Mouse (Mus musculus) gastrocnemius, postnatal 36 days (tissue): Measurements from ENCODE around the gene Olfr610. TPM values are rescaled to one million over a fixed set of nuclear protein-coding genes. Genes with fewer than 3 reads are reported as not detected.
"Not testable (repeated sequence)": the region's sequence is repeated elsewhere in the genome, so short reads cannot be mapped to it uniquely, and the experiment has no call there.

Source experiments
- DNase-seq, 2 experiments: peaks; one replicate each; pipeline ENCODE4 v3.0.0; 2022
- intact Hi-C: fragments of 180-260 bp; cut with DNase I; formaldehyde crosslinking; loops from one replicate; pipeline ENCODE4 v1.15.1; 2025
- long read RNA-seq, 2 experiments: library from polyadenylated mRNA; stranded (forward); transcript quantifications; one replicate each; pipeline ENCODE4 v2.0.0; 2021
- total RNA-seq, 2 experiments: library from RNA; stranded (reverse); gene quantifications; 2 replicates each; pipeline ENCODE4 v1.2.3; 2021

Gene Olfr610
- total RNA-seq: not detected
- long read RNA-seq, experiment 1: 0 reads
- long read RNA-seq, experiment 2: 0 reads

DNA sequence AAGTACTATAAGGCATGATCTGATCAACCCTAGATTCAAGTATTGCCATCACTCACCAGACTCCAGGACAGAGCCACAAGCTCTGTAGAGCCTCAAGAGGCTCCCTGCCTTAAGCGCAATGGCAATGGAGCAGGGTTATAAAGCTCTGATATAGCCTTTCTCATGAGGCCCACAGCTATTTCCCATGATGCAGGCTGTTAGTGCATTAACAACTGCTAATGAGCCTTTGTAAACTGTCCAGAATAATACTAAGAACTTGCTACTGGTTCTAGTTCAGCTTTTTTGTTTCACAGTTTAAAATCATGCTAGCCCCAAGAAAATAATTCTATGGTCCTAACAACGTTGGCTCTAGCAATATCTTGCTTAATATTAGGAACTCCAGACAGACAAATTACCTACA lies at the start of gene Olfr610:
Olfr610 (minus strand) TSS at position 101 of the 400 bp plus-strand sequence.
- intact Hi-C loops: no loop called here

DNA sequence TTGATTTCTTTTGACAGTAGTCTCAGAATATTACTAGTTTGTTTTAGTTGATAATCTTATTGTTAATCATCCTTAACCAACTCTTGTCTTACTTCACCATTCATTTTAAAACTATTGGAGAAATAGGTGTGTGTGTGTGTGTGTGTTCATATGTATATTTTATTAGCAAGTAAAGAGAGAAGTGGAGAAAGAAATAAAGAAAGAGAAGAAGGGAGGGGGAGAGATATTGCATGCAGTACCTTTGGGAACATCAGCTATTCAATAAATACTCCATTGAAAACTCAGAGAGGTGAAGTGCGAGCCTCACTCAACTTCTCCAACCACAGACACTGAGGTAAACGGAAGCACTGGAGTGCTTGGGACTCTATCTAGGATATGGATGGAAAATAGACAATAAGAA lies 43.9 kb upstream of the Olfr610 start, which contains the start of gene Olfr615:
Olfr615 (plus strand) TSS at position 301 of the 400 bp plus-strand sequence.
- DNase-seq: no peak
- intact Hi-C loops: no loop called here

More for the DNA sequence above, at the start of gene Olfr610:
- DNase-seq: no peak

DNA sequence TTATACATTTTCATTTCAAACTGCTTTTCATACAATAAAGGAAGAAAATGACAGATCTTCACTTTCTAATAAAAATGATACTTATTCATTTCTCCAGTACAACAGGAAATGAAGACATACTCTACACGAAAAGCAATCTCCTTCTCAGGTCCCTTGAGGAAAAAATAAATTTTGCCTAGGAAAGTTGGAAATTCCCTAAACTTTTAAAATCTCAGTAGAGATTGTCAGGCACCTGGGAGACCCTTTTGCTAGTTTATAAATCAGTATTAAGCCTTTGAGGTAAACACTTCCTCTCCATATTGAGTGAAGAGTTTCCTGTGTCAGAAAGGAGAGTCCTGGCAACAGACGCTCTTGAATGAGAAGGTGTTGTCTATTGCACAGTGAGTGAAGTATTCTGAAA lies 35.9 kb upstream of the Olfr610 start, which contains the start of gene Olfr613:
Olfr613 (plus strand) TSS at position 301 of the 400 bp plus-strand sequence.
- intact Hi-C loops: no loop called here
- DNase-seq: no peak

DNA sequence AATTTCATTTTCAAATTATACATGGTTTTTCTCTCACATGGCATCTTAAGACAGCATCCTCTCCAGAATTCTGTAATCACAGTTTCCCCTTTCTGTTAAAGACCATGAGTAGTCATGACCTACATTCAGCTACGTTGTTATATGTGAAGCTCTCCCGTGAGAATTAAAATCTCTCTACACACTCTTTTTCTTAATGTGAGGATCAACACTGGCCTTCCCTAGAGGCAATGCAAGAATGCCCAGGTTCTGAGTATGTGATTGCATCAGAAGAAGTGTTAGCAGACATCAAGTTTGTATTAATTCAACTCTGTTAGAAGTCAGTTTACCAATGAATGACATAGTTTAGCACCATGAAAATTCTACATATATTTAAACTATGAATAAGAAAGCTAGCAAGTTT lies 30.7 kb upstream of the Olfr610 start, which contains the start of gene Olfr612:
Olfr612 (minus strand) TSS at position 101 of the 400 bp plus-strand sequence.
- intact Hi-C loops, DNase-seq: not testable (repeated sequence)

DNA sequence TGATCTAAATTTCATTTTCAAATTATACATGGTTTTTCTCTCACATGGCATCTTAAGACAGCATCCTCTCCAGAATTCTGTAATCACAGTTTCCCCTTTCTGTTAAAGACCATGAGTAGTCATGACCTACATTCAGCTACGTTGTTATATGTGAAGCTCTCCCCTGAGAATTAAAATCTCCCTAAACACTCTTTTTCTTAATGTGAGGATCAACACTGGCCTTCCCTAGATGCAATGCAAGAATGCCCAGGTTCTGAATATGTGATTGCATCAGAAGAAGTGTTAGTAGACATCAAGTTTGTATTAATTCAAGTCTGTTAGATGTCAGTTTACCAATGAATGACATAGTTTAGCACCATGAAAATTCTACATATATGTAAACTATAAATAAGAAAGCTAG lies 8.8 kb upstream of the Olfr610 start, which contains the start of gene Olfr611:
Olfr611 (minus strand) TSS at position 101 of the 400 bp plus-strand sequence.
- intact Hi-C loops, DNase-seq: not testable (repeated sequence)

DNA sequence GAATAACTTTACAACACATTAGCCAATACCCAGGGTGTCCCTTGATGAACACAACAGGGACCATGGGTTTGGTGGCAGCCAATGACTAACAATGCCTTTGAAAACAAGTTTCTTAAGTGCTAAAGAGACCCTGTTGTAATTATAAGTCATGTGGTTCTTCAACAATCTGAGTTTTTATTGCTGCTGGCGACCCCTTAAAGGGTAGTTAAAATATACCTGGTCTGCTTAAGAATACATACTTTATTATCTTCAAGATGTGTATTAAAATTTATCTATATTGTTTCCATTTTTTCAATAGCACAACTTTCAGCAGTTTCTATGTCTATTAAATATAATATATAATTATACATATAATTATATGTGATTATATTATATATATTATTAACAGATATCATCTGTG lies 14.0 kb downstream of the Olfr610 start, which contains the start of gene Olfr609:
Olfr609 (minus strand) TSS at position 101 of the 400 bp plus-strand sequence.
- no peak for DNase-seq
- intact Hi-C loops: no loop called here

DNA sequence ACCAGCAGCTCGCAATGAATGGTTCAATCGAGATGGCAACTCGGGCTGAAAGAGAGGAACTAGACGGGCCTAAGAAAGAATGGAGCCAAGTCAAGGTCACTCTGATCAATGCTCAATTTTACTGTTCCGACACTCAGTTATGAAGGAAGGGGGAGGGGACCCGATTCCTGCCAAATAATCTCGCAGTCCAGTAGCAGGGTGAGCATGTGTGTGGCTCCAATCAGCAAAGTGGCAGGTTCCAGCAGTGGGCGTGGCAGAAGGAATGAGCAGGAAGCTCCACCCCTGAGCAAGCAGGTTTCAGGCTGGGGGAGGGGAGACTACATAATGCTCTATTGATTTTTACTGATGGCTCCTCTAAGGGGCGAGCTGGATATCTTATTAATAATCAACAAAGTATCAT lies 34.8 kb downstream of the Olfr610 start:
- not testable (repeated sequence) for DNase-seq

DNA sequence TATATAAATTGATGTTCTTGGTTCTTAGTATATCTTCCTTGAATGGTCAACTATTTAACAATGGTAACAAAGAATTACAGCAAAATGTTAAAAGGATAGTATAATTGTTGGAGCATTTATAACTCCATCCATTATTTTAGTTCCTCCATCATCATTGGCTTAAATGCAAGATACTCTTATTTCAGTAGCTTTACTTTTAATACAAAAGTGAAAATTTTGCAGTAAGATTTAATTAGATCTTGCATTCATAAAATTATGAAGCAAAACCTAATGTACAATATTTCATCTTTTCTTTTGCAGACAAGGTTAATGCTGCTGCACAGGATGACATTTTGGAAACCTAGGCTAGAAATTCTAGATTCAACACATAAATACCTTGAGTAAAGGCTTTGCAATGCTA lies 42.3 kb downstream of the Olfr610 start, which contains the start of gene Olfr608:
Olfr608 (plus strand) TSS at position 301 of the 400 bp plus-strand sequence.
- intact Hi-C loops: no loop called here
- no peak for DNase-seq

More for the DNA sequence above, 34.8 kb downstream of the Olfr610 start:
- intact Hi-C loops: not testable (repeated sequence)

DNA sequence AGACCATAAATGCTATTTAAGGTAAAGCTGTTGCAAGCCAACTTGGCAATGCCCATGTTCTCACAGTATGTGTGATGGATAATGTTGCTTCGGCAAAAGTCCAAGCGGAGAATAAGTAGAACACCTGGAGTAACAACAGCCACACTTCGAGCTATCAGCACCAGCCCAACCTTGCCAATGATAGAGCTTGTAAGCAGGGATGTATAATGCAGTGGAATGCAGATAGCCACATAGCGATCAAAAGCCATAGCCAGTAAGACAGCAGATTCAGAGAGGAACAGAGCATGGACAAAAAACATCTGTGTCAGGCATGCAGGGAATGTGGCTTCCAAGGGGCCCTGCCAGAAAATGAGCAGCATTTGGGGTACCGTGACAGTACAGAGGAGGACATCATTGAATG lies 51.3 kb downstream of the Olfr610 start:
- intact Hi-C loops: no loop called here
- DNase-seq: no peak

Other genes starting within 250 kb of the Olfr610 start
- gene Olfr596, start 206.5 kb downstream of the Olfr610 start, total RNA-seq: not detected
- not detected for gene Olfr597, start 195.8 kb downstream of the Olfr610 start, total RNA-seq
- gene Olfr598, start 188.6 kb downstream of the Olfr610 start, total RNA-seq: not detected
- gene Olfr599, start 176.2 kb downstream of the Olfr610 start, total RNA-seq: not detected
- gene Olfr600, start 162.5 kb downstream of the Olfr610 start, total RNA-seq: not detected
- not detected for gene Olfr601, start 149.5 kb downstream of the Olfr610 start, total RNA-seq
- not detected for gene Olfr603, start 125.9 kb downstream of the Olfr610 start, total RNA-seq
- not detected for gene Usp17lc, start 97.0 kb downstream of the Olfr610 start, total RNA-seq
- not detected for gene Olfr605, start 66.7 kb downstream of the Olfr610 start, total RNA-seq
- not detected for gene Olfr606, start 63.1 kb downstream of the Olfr610 start, total RNA-seq
- gene Olfr607, start 48.0 kb downstream of the Olfr610 start, total RNA-seq: not detected
- gene Olfr608, start 42.2 kb downstream of the Olfr610 start, total RNA-seq: not detected
- gene Olfr609, start 14.1 kb downstream of the Olfr610 start, total RNA-seq: not detected
- gene Olfr611, start 8.7 kb upstream of the Olfr610 start, total RNA-seq: not detected
- gene Olfr612, start 30.6 kb upstream of the Olfr610 start, total RNA-seq: not detected
- gene Olfr613, start 36.0 kb upstream of the Olfr610 start, total RNA-seq: not detected
- gene Olfr615, start 44.0 kb upstream of the Olfr610 start, total RNA-seq: not detected
- not detected for gene Olfr616, start 57.0 kb upstream of the Olfr610 start, total RNA-seq
- not detected for gene Olfr617, start 60.9 kb upstream of the Olfr610 start, total RNA-seq
- not detected for gene Olfr618, start 78.0 kb upstream of the Olfr610 start, total RNA-seq
- not detected for gene Olfr619, start 88.5 kb upstream of the Olfr610 start, total RNA-seq
- gene Olfr620, start 100.4 kb upstream of the Olfr610 start, total RNA-seq: not detected
- gene Olfr622, start 130.6 kb upstream of the Olfr610 start, total RNA-seq: not detected
- gene Olfr623, start 151.6 kb upstream of the Olfr610 start, total RNA-seq: not detected
- not detected for gene Olfr624, start 159.1 kb upstream of the Olfr610 start, total RNA-seq
- gene Olfr625-ps1, start 170.6 kb upstream of the Olfr610 start, total RNA-seq: not detected
- gene Olfr243, start 202.5 kb upstream of the Olfr610 start, total RNA-seq: not detected
- not detected for gene Olfr628, start 218.3 kb upstream of the Olfr610 start, total RNA-seq
- not detected for gene Olfr629, start 232.8 kb upstream of the Olfr610 start, total RNA-seq
- not detected for gene Olfr630, start 245.2 kb upstream of the Olfr610 start, total RNA-seq